Mouse (Mus musculus) bone marrow macrophage, adult 2 months (primary cell): ENCODE data around the gene Rwdd3. TPM values are rescaled to one million over a fixed set of nuclear protein-coding genes. Genes with fewer than 3 reads are reported as not detected.

Source experiments
- H3K27ac ChIP-seq: 2 replicates; pipeline ENCODE4 v1.5.1; 2012; ENCODE audit warnings: low read depth, low read length; ENCODE audit not compliant: insufficient read depth
- H3K4me1 ChIP-seq: 2 replicates; pipeline ENCODE4 v1.6.1; 2012; ENCODE audit warnings: low read length; ENCODE audit not compliant: control insufficient read depth, insufficient read depth
- H3K4me3 ChIP-seq: 2 replicates; pipeline ENCODE4 v1.5.1; 2012; ENCODE audit warnings: mild to moderate bottlenecking, low read length, moderate library complexity; ENCODE audit not compliant: insufficient read depth
- CTCF ChIP-seq: IDR thresholded peaks from 2 replicates; pipeline ENCODE4 v1.5.1; 2012; ENCODE audit warnings: low read depth, mild to moderate bottlenecking, low read length, moderate library complexity
- POLR2A ChIP-seq: IDR thresholded peaks from 2 replicates; pipeline ENCODE4 v1.6.1; 2012; ENCODE audit warnings: mild to moderate bottlenecking, low read depth, low read length, borderline replicate concordance
- polyA plus RNA-seq: library from polyadenylated mRNA; stranded (reverse); fragments of >200 nt; gene quantifications from 2 replicates; pipeline ENCODE4 v1.2.4, GENCODE M21; 2012; ENCODE audit not compliant: missing spikeins, insufficient read depth, insufficient read length

Gene Rwdd3
- polyA plus RNA-seq, 1 experiment, result 3.8 TPM

GRCm38 (mm10) chr3:121127171-121127570, 44.3 kb downstream of the Rwdd3 start:
- Histone ChIP-seq H3K4me3 (no peak overlapping the region), H3K4me1 (no peaks in the 10 kb centered on the region), H3K27ac (no peak overlapping the region)
- TF ChIP-seq POLR2A (no peak), CTCF (no peak)

GRCm38 (mm10) chr3:121126476-121126875, 45.0 kb downstream of the Rwdd3 start:
- Histone ChIP-seq H3K4me1 (no peaks in the 10 kb centered on the region), H3K4me3 (no peak overlapping the region), H3K27ac (no peak overlapping the region)
- no peak for TF ChIP-seq POLR2A
- no peak for TF ChIP-seq CTCF

GRCm38 (mm10) chr3:121121072-121121471, 50.4 kb downstream of the Rwdd3 start:
- H3K27ac ChIP-seq, result no peak overlapping the region
- H3K4me1 ChIP-seq, result no peaks in the 10 kb centered on the region
- no peak for TF ChIP-seq POLR2A
- TF ChIP-seq CTCF, result no peak
- H3K4me3 ChIP-seq, result no peak overlapping the region

GRCm38 (mm10) chr3:121116590-121116989, 54.9 kb downstream of the Rwdd3 start:
- no peak overlapping the region for H3K4me3 ChIP-seq
- TF ChIP-seq CTCF, result no peak
- no peak for TF ChIP-seq POLR2A
- no peak overlapping the region for H3K27ac ChIP-seq
- no peaks in the 10 kb centered on the region for H3K4me1 ChIP-seq

GRCm38 (mm10) chr3:121116067-121116466, 55.4 kb downstream of the Rwdd3 start:
- TF ChIP-seq CTCF (no peak), POLR2A (no peak)
- Histone ChIP-seq H3K4me3 (no peak overlapping the region), H3K4me1 (no peaks in the 10 kb centered on the region), H3K27ac (no peak overlapping the region)

GRCm38 (mm10) chr3:121111068-121111467, 60.4 kb downstream of the Rwdd3 start:
- H3K27ac ChIP-seq, result no peak overlapping the region

GRCm38 (mm10) chr3:121110430-121110829, 61.1 kb downstream of the Rwdd3 start:
- H3K4me1 ChIP-seq, result no peaks in the 10 kb centered on the region
- TF ChIP-seq POLR2A, result no peak
- TF ChIP-seq CTCF, result no peak
- no peak overlapping the region for H3K27ac ChIP-seq
- H3K4me3 ChIP-seq, result no peak overlapping the region

More at GRCm38 (mm10) chr3:121111068-121111467, 60.4 kb downstream of the Rwdd3 start:
- H3K4me3 ChIP-seq, result no peak overlapping the region
- TF ChIP-seq CTCF (no peak), POLR2A (no peak)
- H3K4me1 ChIP-seq, result no peaks in the 10 kb centered on the region

- Histone ChIP-seq H3K27ac (no peak overlapping the region), H3K4me3 (no peak overlapping the region), H3K4me1 (no peaks in the 10 kb centered on the region)
- TF ChIP-seq CTCF (no peak), POLR2A (no peak)
Measured at GRCm38 (mm10) chr3:121107481-121107880, 64.0 kb downstream of the Rwdd3 start.

GRCm38 (mm10) chr3:121105408-121105708, 66.1 kb downstream of the Rwdd3 start:
- Histone ChIP-seq H3K4me1 (no peaks in the 10 kb centered on the region), H3K27ac (no peak overlapping the region), H3K4me3 (no peak overlapping the region)
- no peak for TF ChIP-seq POLR2A
- TF ChIP-seq CTCF, result no peak

Other genes with a start within 250 kb of the Rwdd3 start
- not detected in 2 replicates for gene Tmem56, start 111.4 kb upstream of the Rwdd3 start, polyA plus RNA-seq
- 17.8 and 21.3 TPM in 2 replicates for gene Alg14, start 120.1 kb upstream of the Rwdd3 start, polyA plus RNA-seq